Mouse (Mus musculus) kidney, adult 9 months (tissue): ENCODE data around the gene Copa.
A peak's percentile ranks its signal among the peaks of the same experiment; 100 is the strongest.

Experiments
- DNase-seq: peaks from one replicate; pipeline ENCODE4 v3.0.0; 2022

The Copa gene

GRCm38 (mm10) chr1:172093522-172093921 is 11.2 kb downstream of the Copa start:
- DNase-seq: peak; percentile 81

GRCm38 (mm10) chr1:172094295-172094694 is 12.0 kb downstream of the Copa start:
- peak; percentile 48 for DNase-seq

- no peak for DNase-seq
Measured at GRCm38 (mm10) chr1:172095202-172095601, 12.9 kb downstream of the Copa start.

- peak; percentile 94 for DNase-seq
Measured at GRCm38 (mm10) chr1:172099325-172100033, 17.1 kb downstream of the Copa start.

- DNase-seq: no peak
Measured at GRCm38 (mm10) chr1:172103619-172104018, 21.3 kb downstream of the Copa start.

GRCm38 (mm10) chr1:172105101-172105500 is 22.8 kb downstream of the Copa start:
- DNase-seq: peak; percentile 25

- no peak for DNase-seq
Measured at GRCm38 (mm10) chr1:172107777-172108477, 25.6 kb downstream of the Copa start.

- DNase-seq: no peak
Measured at GRCm38 (mm10) chr1:172116948-172117347, 34.6 kb downstream of the Copa start.

- DNase-seq: no peak
Measured at GRCm38 (mm10) chr1:172119100-172119499, 36.8 kb downstream of the Copa start.

- peak; percentile 82 for DNase-seq
Measured at GRCm38 (mm10) chr1:172119720-172120119, 37.4 kb downstream of the Copa start.

- DNase-seq: no peak
Measured at GRCm38 (mm10) chr1:172122671-172123070, 40.3 kb downstream of the Copa start.

- no peak for DNase-seq
Measured at GRCm38 (mm10) chr1:172124572-172124971, 42.2 kb downstream of the Copa start.

GRCm38 (mm10) chr1:172126376-172127347 is 44.3 kb downstream of the Copa start, which contains the start of gene Pex19:
Gene Pex19 (plus strand): TSS chr1:172126755.
- peak; percentile 78 for DNase-seq

- peak; percentile 58 for DNase-seq
Measured at GRCm38 (mm10) chr1:172127487-172127886, 45.2 kb downstream of the Copa start.

GRCm38 (mm10) chr1:172128563-172128962 is 46.2 kb downstream of the Copa start:
- no peak for DNase-seq

- no peak for DNase-seq
Measured at GRCm38 (mm10) chr1:172129108-172129507, 46.8 kb downstream of the Copa start.

GRCm38 (mm10) chr1:172129780-172130179 is 47.5 kb downstream of the Copa start:
- DNase-seq: no peak

GRCm38 (mm10) chr1:172132319-172132718 is 50.0 kb downstream of the Copa start:
- DNase-seq: no peak

GRCm38 (mm10) chr1:172133535-172133934 is 51.2 kb downstream of the Copa start:
- DNase-seq: no peak

- DNase-seq: no peak
Measured at GRCm38 (mm10) chr1:172134072-172134471, 51.7 kb downstream of the Copa start.

- no peak for DNase-seq
Measured at GRCm38 (mm10) chr1:172140160-172140559, 57.8 kb downstream of the Copa start.

GRCm38 (mm10) chr1:172140825-172141224 is 58.5 kb downstream of the Copa start:
- no peak for DNase-seq

GRCm38 (mm10) chr1:172141529-172141928 is 59.2 kb downstream of the Copa start:
- peak; percentile 60 for DNase-seq
